Mouse (Mus musculus) spleen, adult 18-20 months (tissue): ENCODE results near the gene Col16a1.

Experiments used
- DNase-seq, 2 experiments: peaks; one replicate each; pipeline ENCODE4 v3.0.0; 2022; ENCODE audit warnings: mixed read lengths in 2 of 2

Col16a1 gene

GRCm38 (mm10) chr4:130085246-130085820 lies 37.7 kb downstream of the Col16a1 start:
- DNase-seq = no peak

GRCm38 (mm10) chr4:130087293-130087692 lies 39.7 kb downstream of the Col16a1 start:
- peak; percentile 72 to 94 for DNase-seq

DNA sequence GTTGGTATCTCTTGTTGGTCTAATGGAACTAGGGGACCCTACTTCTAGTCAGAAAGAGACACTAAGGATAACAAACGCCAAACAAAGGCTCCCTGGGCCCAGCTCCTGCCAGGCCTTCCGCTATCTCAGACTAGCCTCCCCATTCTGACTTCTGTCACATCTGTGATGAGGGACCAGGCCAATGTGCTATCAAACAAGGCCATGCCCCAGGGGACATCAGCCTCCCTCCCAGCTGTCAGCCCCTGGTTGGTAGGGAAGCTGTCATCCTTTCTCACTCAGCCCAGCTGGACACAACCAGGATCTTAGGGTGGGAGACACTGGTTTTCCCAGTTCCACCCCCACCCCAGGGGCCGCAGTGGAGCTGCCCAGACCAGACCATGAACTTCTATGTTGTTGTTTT lies 47.5 kb downstream of the Col16a1 start:
- no peak for DNase-seq

DNA sequence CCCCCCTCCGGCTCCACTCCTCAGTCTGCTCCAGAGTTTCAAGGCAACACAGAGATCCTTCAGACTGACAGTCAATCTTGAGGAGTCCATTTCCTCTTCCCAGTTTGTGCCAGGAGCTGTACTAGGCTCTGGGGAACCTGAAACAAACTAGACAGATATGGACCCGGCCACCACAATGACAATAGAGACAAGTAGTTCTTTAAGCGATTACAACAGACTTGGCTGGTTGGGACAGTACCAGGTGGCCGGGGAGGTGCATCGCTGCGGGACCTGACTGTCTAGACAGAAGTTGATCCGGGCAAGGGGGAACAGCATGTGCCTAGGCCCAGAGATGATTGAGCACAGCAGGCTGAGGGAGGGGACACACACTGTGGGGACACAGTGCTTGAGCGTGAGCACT lies 53.5 kb downstream of the Col16a1 start:
- DNase-seq = no peak

GRCm38 (mm10) chr4:130102111-130102651 lies 54.5 kb downstream of the Col16a1 start, which contains the start of gene Pef1:
Gene Pef1 (plus strand): TSS chr4:130102558.
- DNase-seq = no peak

GRCm38 (mm10) chr4:130103632-130104031 lies 56.0 kb downstream of the Col16a1 start:
- DNase-seq = no peak

DNA sequence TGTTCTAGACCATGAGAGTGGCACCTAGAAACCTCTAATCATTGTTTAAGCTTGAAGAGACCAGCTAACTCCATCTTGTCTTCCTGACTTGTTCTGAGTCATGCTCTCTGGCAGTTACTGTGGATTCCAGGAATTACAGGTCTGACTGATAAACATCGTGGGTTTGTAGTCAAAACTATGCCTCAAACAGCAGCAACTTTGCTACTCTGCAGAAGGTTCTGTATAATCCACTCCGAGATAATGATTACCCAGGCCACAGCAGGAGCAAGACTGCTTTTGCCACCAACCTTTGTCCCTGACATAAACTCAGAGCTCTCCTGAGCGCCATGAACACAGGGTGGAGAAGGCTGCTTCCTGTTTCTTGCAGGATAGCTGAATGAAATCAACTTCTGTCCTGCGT lies 56.9 kb downstream of the Col16a1 start:
- no peak for DNase-seq

DNA sequence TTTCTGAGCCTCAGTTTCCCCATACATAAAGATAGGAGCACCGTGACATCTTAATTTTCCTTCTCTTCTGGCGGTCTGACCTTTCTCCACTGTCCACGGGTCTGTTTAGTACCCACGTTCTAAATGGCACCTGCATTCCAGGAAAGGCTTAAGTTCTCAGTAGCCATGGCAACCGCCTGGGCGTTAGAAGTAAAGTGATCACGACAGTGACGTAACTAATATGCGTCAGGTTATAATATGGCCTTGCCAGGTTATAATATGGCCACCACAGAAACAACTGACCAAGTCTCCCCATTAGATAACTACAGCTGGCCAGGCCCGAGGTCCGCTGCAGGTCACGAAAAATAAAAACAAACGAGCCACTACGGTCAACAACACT lies 59.4 kb downstream of the Col16a1 start:
- DNase-seq = no peak

GRCm38 (mm10) chr4:130107444-130108131 lies 59.9 kb downstream of the Col16a1 start:
- peak; percentile 98 to 100 for DNase-seq

DNA sequence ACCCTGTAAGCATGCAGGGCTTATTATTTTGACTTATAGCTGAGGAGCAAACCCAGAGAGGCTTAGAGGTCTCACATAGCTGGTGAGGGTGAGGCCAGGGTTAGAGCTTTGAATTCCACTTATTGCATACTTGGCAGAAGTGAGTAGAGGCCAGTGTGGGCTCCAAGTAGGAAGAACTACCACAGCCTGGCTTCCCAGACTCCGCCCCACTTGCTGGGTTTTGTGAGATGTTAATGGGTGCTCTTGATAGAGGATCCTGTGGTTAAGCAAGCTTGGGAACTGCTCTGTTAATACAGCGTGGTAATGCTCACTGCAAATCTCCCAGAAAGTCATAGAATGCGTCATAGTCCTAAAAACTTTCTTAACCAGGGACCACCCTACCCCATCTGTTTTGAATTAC lies 61.3 kb downstream of the Col16a1 start:
- DNase-seq = no peak

GRCm38 (mm10) chr4:130109666-130110065 lies 62.0 kb downstream of the Col16a1 start:
- no peak for DNase-seq

DNA sequence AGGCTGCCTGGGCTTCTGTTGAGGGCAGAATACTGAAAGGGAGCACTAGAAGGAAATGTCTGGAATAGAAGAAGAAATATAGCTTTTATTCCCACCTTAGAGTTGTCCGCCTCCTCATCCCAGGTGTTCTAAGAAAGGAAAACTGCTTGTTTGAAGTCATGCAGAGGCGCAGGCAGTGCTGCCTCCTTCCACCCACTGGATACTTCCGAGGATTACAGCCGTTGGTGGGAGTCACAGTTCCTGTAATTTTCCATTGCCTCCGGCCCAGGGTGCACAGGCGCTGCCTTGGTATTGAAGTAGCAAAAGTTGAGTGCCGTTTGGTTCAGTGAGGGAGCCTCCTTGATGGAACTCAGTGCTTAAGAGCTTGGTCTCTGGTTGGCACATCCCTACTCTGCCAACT lies 62.5 kb downstream of the Col16a1 start:
- DNase-seq = no peak

- peak in 1 of 2 experiments; percentile 13 for DNase-seq
These were observed 64.7 kb downstream of the Col16a1 start for GRCm38 (mm10) chr4:130112299-130112698.

DNA sequence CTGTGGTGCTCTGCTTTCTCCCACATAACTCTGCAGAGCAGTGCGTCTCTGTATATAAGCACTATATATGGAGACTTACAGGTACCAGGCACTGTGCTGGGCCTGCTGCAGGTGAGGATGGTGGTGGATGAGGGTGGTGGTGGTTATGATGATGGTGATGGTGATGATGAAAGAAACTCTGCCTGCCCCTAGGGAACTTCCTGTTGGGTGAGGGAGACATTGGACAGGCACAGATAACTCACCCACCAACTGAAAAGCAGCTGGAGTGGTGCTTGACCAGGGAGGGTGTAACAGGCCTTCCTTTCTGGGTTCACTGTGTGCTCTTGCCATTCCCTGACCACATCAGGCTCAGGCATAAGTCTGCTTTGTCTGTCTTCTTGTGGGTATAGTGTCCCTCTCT lies 65.1 kb downstream of the Col16a1 start:
- no peak for DNase-seq

DNA sequence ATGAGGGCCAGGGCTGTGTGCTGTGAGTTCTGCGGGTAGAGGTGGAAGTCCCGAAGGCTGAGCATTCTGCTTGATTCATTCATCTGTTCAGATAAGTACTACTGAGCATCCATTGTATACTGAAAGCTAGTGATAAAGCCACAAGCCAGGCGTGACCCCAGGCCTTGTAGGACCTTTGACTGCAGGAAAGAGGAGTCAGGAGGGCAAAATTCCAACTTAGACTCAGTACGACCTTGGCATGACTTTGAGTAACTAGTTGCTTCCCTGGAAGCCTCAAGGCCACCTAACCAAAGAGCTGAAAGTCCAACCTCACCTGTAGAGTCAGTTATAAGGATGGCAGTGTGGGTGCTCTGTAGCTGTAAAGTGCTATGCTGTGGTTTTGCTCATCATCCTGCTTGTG lies 73.1 kb downstream of the Col16a1 start:
- no peak for DNase-seq

DNA sequence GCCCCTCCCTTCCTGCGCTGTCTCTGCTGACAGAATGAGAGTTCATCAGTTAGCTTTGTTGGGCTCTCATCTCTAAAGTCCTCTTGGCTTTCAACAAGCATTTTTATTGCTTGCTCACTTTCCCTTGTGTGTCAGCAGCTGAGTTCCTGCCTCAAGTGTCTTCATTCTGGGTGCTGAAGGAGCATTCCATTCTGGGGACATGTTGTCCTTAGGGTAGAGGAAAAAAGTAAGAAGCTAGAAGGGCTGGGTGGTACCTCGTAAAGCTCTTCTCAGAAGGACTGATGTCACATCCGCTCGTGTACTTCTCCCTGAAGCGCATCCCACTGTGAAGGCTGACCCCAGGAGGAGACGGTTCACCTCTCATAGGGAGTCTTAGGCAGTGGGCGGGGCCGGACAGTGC lies 73.9 kb downstream of the Col16a1 start:
- DNase-seq = no peak

DNA sequence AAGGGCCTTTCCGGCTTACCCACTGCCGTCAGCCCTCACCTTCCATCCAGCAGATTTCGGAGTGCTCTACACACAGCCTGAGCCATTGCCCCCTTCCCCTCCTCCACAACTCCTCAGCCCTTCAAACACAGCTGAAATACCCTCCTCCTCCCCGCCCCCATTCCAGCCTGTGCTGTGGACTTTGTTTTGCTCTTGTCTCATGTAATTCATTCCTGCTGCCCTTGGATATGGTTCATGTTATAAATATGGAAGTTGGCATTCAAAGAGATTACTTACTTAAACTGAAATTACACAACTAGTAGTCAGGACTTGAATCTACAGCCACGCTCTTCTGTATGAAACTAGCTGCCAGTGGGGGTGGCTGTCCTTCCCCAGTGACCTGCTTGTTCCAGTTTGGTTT lies 75.4 kb downstream of the Col16a1 start:
- DNase-seq = no peak

- DNase-seq = no peak
These were observed 76.5 kb downstream of the Col16a1 start for GRCm38 (mm10) chr4:130124110-130124509.

DNA sequence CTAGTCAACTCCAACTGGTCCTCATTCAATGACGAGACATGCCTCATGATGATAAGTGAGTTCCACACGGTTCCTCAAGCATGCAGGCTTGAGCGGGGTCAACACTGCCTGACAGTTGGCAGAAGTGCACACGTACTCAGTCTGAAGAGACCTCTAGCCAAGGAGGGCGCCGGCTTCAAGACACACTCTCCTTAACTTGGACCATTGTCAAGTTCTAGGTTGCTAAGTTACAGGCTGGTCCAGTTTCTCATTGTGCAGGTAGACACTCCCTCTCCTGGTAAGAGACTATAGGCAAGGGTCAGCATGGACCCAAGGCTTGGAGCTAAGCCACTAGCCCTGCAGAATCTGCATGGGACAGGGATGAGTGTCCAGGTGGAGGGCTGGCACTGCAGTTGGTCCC lies 77.5 kb downstream of the Col16a1 start:
- DNase-seq = no peak

DNA sequence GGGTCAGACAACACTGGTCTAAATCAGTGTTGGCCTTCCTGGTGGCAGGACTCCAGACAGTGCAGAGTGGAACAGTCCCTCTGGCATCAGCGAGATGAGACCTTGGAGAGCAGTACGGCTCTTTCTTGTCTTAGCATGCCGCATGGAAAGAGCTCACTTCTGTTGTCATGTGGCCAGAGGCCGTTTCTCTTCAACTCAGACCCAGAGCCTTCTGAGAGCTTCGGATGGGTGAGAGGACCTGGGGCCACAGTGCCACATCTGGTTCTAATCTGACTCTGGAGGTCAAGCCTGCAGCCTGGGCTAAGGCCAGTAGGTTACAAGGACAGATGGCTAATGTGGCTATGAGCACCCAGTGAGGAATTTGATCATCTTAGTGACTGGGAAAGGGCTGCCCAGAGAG lies 78.3 kb downstream of the Col16a1 start:
- DNase-seq = no peak

- DNase-seq = no peak
These were observed 81.3 kb downstream of the Col16a1 start for GRCm38 (mm10) chr4:130128907-130129306.

DNA sequence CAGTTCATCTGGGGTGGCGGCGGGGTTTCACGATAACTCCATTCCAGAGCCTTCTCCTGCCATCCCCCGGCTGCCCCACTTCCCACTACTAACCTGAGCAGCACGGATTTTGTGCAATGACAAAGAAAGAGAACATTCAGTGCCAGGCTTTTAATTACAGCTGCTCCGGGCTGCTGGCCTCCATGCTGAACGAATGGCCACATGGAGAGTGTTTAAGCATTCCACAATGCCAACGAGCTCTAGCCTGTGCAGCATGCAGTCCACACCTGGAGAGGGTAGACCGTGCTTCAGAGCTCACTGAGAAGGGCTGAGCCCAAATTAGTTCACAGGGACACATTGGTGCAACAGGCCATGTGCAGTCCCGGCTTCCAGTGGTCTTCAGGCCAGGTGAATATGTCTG lies 82.4 kb downstream of the Col16a1 start:
- no peak for DNase-seq

DNA sequence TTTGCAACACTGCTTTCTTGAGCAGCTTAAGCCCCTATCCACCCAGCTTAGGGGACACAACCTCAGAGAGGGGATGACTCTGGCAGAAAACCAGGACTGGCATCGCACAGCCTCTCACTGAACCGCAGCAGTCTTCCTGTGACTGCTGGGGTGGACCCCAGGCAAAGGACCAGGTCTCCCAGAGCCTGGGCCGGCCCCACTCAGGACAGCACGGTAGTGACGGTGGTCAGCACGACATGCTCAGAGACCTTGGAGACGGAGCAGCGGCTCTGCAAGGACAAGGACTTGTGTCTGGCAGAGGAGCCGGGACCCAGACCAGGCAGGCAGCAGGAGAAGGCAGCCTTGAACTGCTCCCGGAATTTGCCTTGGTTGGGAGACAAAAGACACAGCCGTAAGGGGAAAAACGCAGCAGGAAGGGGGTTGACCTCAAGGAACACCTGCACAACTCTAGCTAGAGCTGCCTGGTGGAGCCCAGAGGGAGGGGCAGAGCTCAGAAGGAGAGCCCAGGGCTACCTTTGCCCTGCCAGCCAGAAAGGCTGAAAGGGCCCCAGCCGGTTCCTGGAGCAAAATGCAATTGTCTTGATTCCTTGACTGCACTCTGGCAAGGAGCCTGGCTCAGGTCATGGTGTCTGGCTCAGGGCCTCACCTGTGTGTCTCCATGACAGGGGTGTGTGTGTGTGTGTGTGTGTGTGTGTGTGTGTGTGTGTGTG lies 83.2 kb downstream of the Col16a1 start:
- DNase-seq = no peak
